Mouse (Mus musculus) kidney, embryonic 14.5 days (tissue): ENCODE data around the gene Krt20. TPM values are rescaled to one million over a fixed set of nuclear protein-coding genes. Genes with fewer than 3 reads are reported as not detected.

Experiments used
- ATAC-seq: fragments of 200-750 bp; cut with Nextera tagmentation; 2 replicates; pipeline ENCODE4 v1.8.0; 2017; ENCODE audit warnings: moderate number of reproducible peaks, mild to moderate bottlenecking, moderate TSS enrichment, moderate library complexity; ENCODE audit not compliant: low FRiP score, low TSS enrichment
- H3K27ac ChIP-seq: fragments of 300-500 bp; sonication (generic); 2 replicates; pipeline ENCODE4 v1.5.1; 2014; ENCODE audit warnings: low read depth, mild to moderate bottlenecking, low read length, moderate library complexity, mixed read lengths
- H3K27me3 ChIP-seq: fragments of 300-500 bp; sonication (generic); 2 replicates; pipeline ENCODE4 v1.6.1; 2014; ENCODE audit warnings: mild to moderate bottlenecking, low read length; ENCODE audit not compliant: control insufficient read depth, insufficient read depth
- H3K36me3 ChIP-seq: fragments of 300-500 bp; sonication (generic); 2 replicates; pipeline ENCODE4 v1.6.1; 2014; ENCODE audit warnings: low read length, mixed read lengths; ENCODE audit not compliant: control insufficient read depth, insufficient read depth
- H3K4me1 ChIP-seq: fragments of 300-500 bp; sonication (generic); 2 replicates; pipeline ENCODE4 v1.6.1; 2014; ENCODE audit warnings: low read length, mixed read lengths; ENCODE audit not compliant: control insufficient read depth, insufficient read depth
- H3K4me2 ChIP-seq: fragments of 300-500 bp; sonication (generic); replicated peaks from 2 replicates; pipeline ENCODE4 v1.6.1; 2014; ENCODE audit warnings: low read depth, mild to moderate bottlenecking, low read length
- H3K4me3 ChIP-seq: fragments of 300-500 bp; sonication (generic); 2 replicates; pipeline ENCODE4 v1.5.1; 2014; ENCODE audit warnings: mild to moderate bottlenecking, low read length
- H3K9ac ChIP-seq: fragments of 300-500 bp; sonication (generic); 2 replicates; pipeline ENCODE4 v1.6.1; 2014; ENCODE audit warnings: low read depth, mild to moderate bottlenecking, low read length, moderate library complexity
- H3K9me3 ChIP-seq: fragments of 300-500 bp; sonication (generic); 2 replicates; pipeline ENCODE4 v1.6.1; 2016; ENCODE audit warnings: low read length; ENCODE audit not compliant: control insufficient read depth
- WGBS: fragments of 180-500 bp; shearing (Covaris S2); extraction: QIAGEN DNeasy Blood & Tissue Kit; methylation state at CpG from one replicate; pipeline ENCODE4 v1.1.7; 2014; 5-methylcytosine and 5-hydroxymethylcytosine counted together
- polyA plus RNA-seq: library from polyadenylated mRNA; unstranded; fragments of >200 nt; fragmentation: Nextera tagmentation; extraction: Ambion mirVana; gene quantifications from 2 replicates; pipeline ENCODE4 v1.2.1, GENCODE M21; 2014

The Krt20 gene
- polyA plus RNA-seq, 1 experiment from 2014 or later, result 0.22 TPM

DNA sequence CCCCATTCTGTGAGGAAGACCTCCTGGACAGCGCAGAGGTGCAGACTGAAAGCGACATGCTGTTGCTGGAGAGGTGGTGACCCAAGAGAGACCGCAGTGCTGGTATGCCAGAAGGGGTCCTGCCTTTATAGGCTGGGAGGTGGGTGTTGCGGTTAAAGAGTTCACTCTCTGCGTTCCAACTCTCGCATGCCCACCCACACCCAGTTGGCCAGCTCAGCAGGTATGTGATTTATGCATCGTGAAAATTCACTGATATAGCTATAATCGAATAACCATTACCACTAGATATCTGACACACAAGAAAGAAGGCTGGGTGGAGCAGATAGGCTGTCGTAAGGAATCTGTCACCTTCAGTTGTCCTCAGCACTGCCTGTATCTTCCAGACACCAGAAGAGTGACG lies 15.8 kb downstream of the Krt20 start, which contains the start of gene Krt12:
Gene Krt12 (minus strand): TSS at position 101 of the 400 bp plus-strand sequence.
- no peak within 1 kb of the TSS for H3K4me2 ChIP-seq
- H3K27ac ChIP-seq, result no peak within 1 kb of the TSS
- ATAC-seq, result no peak
- no peaks in the 10 kb centered on the region for H3K4me1 ChIP-seq
- no peak within 1 kb of the TSS for H3K4me3 ChIP-seq
- H3K36me3 ChIP-seq, result no peaks in the 10 kb centered on the region
- no peaks in the 10 kb centered on the region for H3K27me3 ChIP-seq
- H3K9me3 ChIP-seq, result no peaks in the 10 kb centered on the region
- H3K9ac ChIP-seq, result no peak within 1 kb of the TSS
- WGBS, result 77% methylated on average over 10 of the region's 10 CpGs

DNA sequence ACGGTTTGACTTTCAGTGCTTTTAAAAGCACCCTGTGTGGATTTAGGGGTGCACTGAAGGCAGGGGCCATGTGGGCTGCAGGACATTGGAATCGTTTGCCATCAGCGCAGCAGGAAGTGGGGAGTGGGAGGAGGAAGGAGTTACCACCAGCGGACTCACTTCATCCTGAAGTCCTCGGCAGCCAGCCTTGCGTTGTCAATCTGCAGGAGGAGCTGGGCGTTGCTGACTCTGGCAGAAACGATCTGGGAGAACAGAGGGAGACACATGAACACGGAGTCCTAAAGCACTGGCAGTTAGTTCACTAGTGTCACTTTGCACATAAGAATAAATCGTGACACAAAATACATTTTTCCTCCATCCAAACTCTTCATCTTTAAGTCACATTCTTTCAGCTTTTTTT lies 17.4 kb downstream of the Krt20 start:
- Histone ChIP-seq H3K27me3 (no peaks in the 10 kb centered on the region), H3K27ac (no peak overlapping the region), H3K9me3 (no peaks in the 10 kb centered on the region), H3K4me1 (no peaks in the 10 kb centered on the region), H3K36me3 (no peaks in the 10 kb centered on the region), H3K9ac (no peak overlapping the region), H3K4me2 (no peak overlapping the region), H3K4me3 (no peak overlapping the region)
- ATAC-seq, result no peak
- 36% methylated on average over 10 of the region's 10 CpGs for WGBS

DNA sequence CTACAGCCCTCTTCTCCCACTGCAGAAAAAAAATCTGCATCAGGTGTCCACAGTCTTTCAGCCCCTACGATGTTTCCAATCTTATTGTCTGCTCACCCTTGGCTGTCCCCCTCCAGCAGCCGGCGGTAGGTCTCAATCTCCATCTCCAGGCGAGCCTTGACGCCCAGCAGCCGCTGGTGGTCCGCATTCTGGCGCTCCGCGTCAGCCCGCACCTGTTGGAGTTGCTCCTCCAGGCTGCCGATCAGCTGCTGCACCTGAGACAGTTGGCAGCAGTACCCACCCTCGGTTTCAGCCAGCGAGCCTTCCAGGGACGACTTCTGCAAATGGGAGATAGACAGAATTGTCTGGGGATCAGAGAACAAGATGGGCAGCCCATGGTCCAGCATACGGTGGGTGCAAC lies 20.1 kb downstream of the Krt20 start:
- Histone ChIP-seq H3K4me1 (no peaks in the 10 kb centered on the region), H3K36me3 (no peaks in the 10 kb centered on the region), H3K27ac (no peak overlapping the region), H3K4me2 (no peak overlapping the region), H3K4me3 (no peak overlapping the region), H3K9me3 (no peaks in the 10 kb centered on the region), H3K27me3 (no peaks in the 10 kb centered on the region), H3K9ac (no peak overlapping the region)
- no peak for ATAC-seq
- WGBS, result 75% methylated on average over 16 of the region's 16 CpGs

DNA sequence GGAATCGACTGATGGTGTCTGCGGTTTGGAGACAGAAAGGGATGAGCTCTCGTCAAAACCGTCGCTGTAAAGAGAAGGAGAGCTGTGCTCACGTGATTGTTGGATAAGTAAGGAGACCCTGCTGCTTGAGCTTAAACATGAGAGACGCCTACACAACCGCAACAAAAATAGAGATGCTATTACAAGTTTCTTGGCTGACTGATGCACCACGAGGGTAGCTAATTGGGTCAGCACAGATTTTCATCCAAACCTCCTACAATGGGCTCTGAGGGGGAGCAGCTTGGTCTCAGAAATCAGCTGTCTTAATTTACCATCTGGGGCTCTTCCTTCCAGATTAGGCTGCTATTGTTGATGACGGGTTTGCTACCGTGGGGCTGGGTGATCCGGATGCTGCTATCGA lies 21.0 kb downstream of the Krt20 start:
- H3K9me3 ChIP-seq, result no peaks in the 10 kb centered on the region
- no peak overlapping the region for H3K9ac ChIP-seq
- ATAC-seq, result no peak
- no peak overlapping the region for H3K4me3 ChIP-seq
- no peaks in the 10 kb centered on the region for H3K36me3 ChIP-seq
- H3K4me2 ChIP-seq, result no peak overlapping the region
- H3K4me1 ChIP-seq, result no peaks in the 10 kb centered on the region
- no peaks in the 10 kb centered on the region for H3K27me3 ChIP-seq
- H3K27ac ChIP-seq, result no peak overlapping the region
- 88% methylated on average over 13 of the region's 13 CpGs for WGBS

DNA sequence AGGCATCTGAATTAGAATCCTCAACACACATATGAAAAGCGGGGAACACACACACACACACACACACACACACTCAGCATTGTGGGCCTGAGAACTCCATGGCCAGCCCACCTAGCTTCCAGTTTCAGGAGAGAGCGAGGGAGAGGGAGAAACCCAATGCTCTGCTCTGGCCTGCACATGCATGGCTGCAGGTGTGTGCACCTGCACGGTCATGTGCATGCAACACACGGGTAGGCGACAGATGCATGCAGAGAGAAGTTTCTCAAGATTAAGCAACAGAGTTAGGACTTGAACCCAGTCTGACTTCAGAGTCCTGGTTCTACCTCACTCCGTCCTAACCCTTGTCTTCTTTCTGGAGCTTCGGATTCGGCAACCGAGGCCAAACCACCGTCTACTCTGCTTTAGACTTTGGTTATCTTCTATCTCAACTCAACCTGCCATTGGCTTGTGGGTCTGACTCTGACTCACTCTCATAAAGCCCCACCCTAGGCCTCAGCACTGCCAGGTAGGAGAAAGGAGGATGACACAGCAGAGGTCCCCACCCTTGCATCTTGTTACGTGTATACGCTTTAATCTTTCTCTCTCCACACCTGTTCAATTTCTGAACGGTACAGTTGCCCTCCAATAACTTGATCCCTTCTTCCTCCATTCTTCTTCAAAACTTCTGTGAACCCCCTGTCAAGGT lies 23.3 kb downstream of the Krt20 start:
- H3K9ac ChIP-seq, result no peak overlapping the region
- H3K4me3 ChIP-seq, result no peak overlapping the region
- WGBS, result 88% methylated on average over 13 of the region's 13 CpGs
- ATAC-seq, result no peak
- H3K27ac ChIP-seq, result no peak overlapping the region
- no peaks in the 10 kb centered on the region for H3K27me3 ChIP-seq
- H3K4me1 ChIP-seq, result no peaks in the 10 kb centered on the region
- no peaks in the 10 kb centered on the region for H3K9me3 ChIP-seq
- no peak overlapping the region for H3K4me2 ChIP-seq
- no peaks in the 10 kb centered on the region for H3K36me3 ChIP-seq

DNA sequence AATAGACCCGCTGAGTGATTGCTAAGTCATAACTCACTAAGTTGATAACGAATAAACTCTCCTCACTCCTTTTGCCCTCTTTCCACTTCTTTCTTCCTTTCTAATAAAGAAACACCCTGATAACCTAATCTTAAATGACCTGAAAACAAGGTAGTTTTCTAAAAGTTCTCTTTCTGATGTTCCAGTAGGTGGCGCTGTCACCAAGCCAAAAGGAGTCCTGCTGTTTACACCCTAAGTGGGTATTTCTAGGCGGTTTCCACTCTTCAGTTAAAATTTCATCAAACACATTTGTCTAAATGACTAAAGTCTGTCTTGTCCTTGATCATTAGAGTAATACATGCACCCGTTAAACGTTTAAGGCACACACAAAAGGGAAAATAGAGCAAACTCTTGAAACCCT lies 24.7 kb downstream of the Krt20 start:
- Histone ChIP-seq H3K4me1 (no peaks in the 10 kb centered on the region), H3K4me2 (no peak overlapping the region), H3K9me3 (no peaks in the 10 kb centered on the region), H3K9ac (no peak overlapping the region), H3K27me3 (no peaks in the 10 kb centered on the region), H3K36me3 (no peaks in the 10 kb centered on the region), H3K27ac (no peak overlapping the region), H3K4me3 (no peak overlapping the region)
- WGBS, result 20% methylated on average over 6 of the region's 6 CpGs
- ATAC-seq, result no peak

DNA sequence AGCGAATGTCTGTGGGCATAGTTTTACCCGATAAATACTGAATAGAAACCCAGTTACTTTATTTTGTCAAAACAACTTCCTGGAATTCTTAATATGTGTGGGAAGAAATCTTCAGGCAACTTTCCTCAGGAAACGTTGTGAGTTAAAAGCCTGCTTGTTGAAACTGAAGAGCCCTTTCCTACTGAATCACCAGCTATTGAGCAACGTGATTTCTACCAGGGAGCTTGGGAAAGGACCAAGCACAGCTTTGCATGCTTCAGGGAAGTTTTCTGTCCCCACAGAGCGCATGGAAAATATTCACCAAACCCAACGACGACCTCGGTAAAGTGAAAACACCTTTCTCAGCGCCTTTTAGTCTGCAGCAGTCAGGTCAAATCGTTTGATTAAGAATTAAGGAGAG lies 31.8 kb downstream of the Krt20 start:
- Histone ChIP-seq H3K9ac (no peak overlapping the region), H3K4me3 (no peak overlapping the region), H3K4me2 (no peak overlapping the region), H3K36me3 (no peaks in the 10 kb centered on the region), H3K27ac (no peak overlapping the region), H3K9me3 (no peaks in the 10 kb centered on the region), H3K4me1 (no peaks in the 10 kb centered on the region), H3K27me3 (no peaks in the 10 kb centered on the region; the same call in none of the 2 replicates)
- WGBS, result 75% methylated on average over 10 of the region's 10 CpGs
- ATAC-seq, result no peak

DNA sequence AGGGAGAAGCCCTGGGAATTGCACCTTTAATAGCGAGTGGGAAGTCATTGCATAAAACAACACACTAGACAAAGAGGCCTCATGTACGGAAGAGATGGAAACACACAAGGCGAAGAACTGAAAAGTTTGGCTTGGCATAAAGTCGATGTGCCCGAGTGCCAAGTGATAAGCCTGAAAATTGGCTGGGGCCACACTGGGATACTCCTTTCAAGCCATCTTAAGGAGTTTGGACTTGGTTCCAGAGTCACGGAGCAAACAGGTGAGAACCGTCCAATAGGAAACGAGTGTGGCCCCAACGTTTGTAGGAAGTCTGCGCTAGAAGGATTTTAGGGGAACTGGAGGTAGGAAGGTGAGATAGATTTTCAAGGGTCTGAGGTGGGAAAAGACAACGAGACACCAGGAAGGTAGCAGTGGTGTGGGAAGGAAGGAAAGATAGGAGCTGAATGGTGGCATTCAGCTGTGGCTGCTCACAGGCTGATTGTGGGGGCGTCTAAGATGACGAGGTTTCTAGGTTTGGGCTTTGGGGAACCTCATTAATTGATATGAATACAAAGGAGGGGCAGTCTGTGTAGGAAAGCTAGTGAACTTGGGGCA lies 37.9 kb downstream of the Krt20 start:
- Histone ChIP-seq H3K27me3 (peaks cover 4% of the 10 kb centered on the region; the same call in 1 of the 2 replicates), H3K4me3 (no peak overlapping the region), H3K9ac (no peak overlapping the region), H3K36me3 (no peaks in the 10 kb centered on the region), H3K4me1 (no peaks in the 10 kb centered on the region), H3K27ac (no peak overlapping the region), H3K4me2 (no peak overlapping the region), H3K9me3 (no peaks in the 10 kb centered on the region)
- 86% methylated on average over 13 of the region's 13 CpGs for WGBS
- ATAC-seq, result no peak

DNA sequence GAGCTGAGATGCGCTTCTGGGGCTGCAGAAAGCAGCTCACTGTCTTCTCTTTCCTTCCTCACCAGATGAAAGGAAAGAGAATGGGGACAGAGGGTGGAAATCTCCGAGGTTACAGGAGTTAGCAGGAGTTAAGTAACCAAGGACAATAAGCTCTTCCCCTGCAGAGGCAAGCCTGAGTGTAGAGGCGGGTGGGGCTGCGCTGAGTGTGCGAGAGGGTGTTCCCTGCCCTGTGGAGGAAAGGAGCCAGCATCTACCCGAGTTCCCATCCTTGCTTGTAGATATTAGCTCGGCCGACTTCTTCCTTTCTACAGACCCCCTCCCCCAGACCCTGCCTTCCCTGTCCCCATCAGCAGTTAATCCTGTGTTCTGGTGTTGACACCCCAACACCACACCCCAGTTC lies 39.1 kb downstream of the Krt20 start:
- WGBS, result 64% methylated on average over 6 of the region's 8 CpGs
- no peak overlapping the region for H3K4me2 ChIP-seq
- H3K27me3 ChIP-seq, result peaks cover 4% of the 10 kb centered on the region; the same call in 1 of the 2 replicates
- H3K27ac ChIP-seq, result no peak overlapping the region
- no peaks in the 10 kb centered on the region for H3K36me3 ChIP-seq
- H3K9me3 ChIP-seq, result no peaks in the 10 kb centered on the region
- no peak overlapping the region for H3K4me3 ChIP-seq
- H3K4me1 ChIP-seq, result no peaks in the 10 kb centered on the region
- no peak overlapping the region for H3K9ac ChIP-seq
- no peak for ATAC-seq
